Mouse (Mus musculus) liver, adult 2 months (tissue): ENCODE measurements around the gene Ccl7.

Source experiments
- CTCF ChIP-seq: fragments of 200-500 bp; IDR thresholded peaks from 2 replicates; pipeline ENCODE4 v1.5.1; 2011; ENCODE audit warnings: low read depth, low read length, control low read depth
- POLR2A ChIP-seq: fragments of 200-500 bp; IDR thresholded peaks from 2 replicates; pipeline ENCODE4 v1.6.1; 2011; ENCODE audit warnings: low read length, control low read depth; ENCODE audit not compliant: insufficient read depth; ENCODE audit errors: extremely low read depth

GRCm38 (mm10) chr11:82047746-82048415 is 2.4 kb downstream of the Ccl7 start:
- TF ChIP-seq CTCF (peak; percentile 67), POLR2A (no peak)
